ENCODE assay signal across 21 mouse cellular contexts in the genomic region with DNA sequence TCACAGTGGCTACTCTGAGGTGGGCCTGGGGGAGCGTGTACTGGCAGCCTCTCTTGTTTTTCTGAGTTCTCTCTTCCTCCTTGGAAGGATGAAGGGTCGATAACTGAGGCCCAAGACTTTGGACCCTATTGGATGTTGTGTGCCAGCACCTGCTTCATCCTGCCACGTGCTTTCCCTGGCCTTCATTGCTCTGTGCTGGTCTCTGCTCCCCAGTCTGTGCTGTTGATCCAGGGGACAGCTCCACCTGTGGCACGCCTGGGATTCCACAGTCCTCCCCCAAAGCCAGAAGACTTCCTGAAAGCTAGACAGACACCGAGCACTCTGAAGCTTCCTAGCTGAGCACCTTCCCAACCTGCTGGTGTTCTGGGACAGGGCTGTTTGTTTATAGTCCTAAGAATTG. TPM values are rescaled to one million over a fixed set of nuclear protein-coding genes. Genes with fewer than 3 reads are reported as not detected.
DNase-seq lines count a peak whose midpoint lies in the region; ATAC-seq lines count a peak whose summit lies in the region.
"Had no signal": no experiment of that assay in that cellular context is flagged by ENCODE, and none has a peak within 500 bp of the region (broad histone marks: within the 10 kb centered on the region; RNA-seq: fewer than 3 reads in every experiment).

No protein-coding gene starts in this region.

- peaks cover 46% of the 10 kb centered on the region for H3K4me1 ChIP-seq in hindbrain, embryonic 10.5 days (replicated peaks)
- no peaks in the 10 kb centered on the region; the same call in 1 of the 2 replicates for H3K4me1 ChIP-seq in hindbrain, embryonic 11.5 days (replicated peaks; ENCODE audit: control insufficient read depth, insufficient read depth, low read length)
- peaks cover 53% of the 10 kb centered on the region for H3K4me1 ChIP-seq in intestine, embryonic 16.5 days (ENCODE audit: control insufficient read depth, insufficient read depth, low read length)
- peaks cover 17% of the 10 kb centered on the region for H3K4me1 ChIP-seq in limb, embryonic 10.5 days
- H3K4me1 ChIP-seq in forebrain, embryonic 10.5 days, result peaks cover 42% of the 10 kb centered on the region

- no peak overlapping the region for H3K4me3 ChIP-seq in hindbrain, embryonic 10.5 days
- H3K4me3 ChIP-seq in hindbrain, embryonic 11.5 days (ENCODE audit: low read depth, low read length), result no peak overlapping the region
- H3K4me3 ChIP-seq in intestine, embryonic 16.5 days (ENCODE audit: low read length), result no peak overlapping the region
- H3K4me3 ChIP-seq in limb, embryonic 10.5 days, result no peak overlapping the region
- H3K4me3 ChIP-seq in forebrain, embryonic 10.5 days, result no peak overlapping the region
- H3K4me3 ChIP-seq: embryonic facial prominence, embryonic 15.5 days; erythroblast, embryonic 14.5 days; forebrain, embryonic 15.5 days; heart, adult 2 months; heart, embryonic 13.5 days had no signal

- H3K9ac ChIP-seq in hindbrain, embryonic 11.5 days (ENCODE audit: low read depth, low read length), result no peak overlapping the region
- no peak overlapping the region for H3K9ac ChIP-seq in intestine, embryonic 16.5 days (ENCODE audit: low read depth, low read length)
- H3K9ac ChIP-seq: embryonic facial prominence, embryonic 15.5 days; forebrain, embryonic 15.5 days had no signal

- intact Hi-C loops in left cerebral cortex, postnatal 14 days (cut with DNase I), result no loop called here

- no peaks in the 10 kb centered on the region for H3K27me3 ChIP-seq in hindbrain, embryonic 10.5 days (ENCODE audit: insufficient read depth, poor library complexity, severe bottlenecking)
- no peaks in the 10 kb centered on the region for H3K27me3 ChIP-seq in hindbrain, embryonic 11.5 days (ENCODE audit: control insufficient read depth, insufficient read depth, low read length)
- H3K27me3 ChIP-seq in intestine, embryonic 16.5 days (replicated peaks; ENCODE audit: control insufficient read depth, insufficient read depth, low read length), result no peaks in the 10 kb centered on the region
- H3K27me3 ChIP-seq in limb, embryonic 10.5 days (ENCODE audit: low read depth, poor library complexity, severe bottlenecking), result no peaks in the 10 kb centered on the region
- H3K27me3 ChIP-seq in forebrain, embryonic 10.5 days (ENCODE audit: poor library complexity, severe bottlenecking), result no peaks in the 10 kb centered on the region
- H3K27me3 ChIP-seq: embryonic facial prominence, embryonic 15.5 days; forebrain, embryonic 15.5 days; heart, embryonic 13.5 days had no signal

- ATAC-seq in hindbrain, embryonic 11.5 days (ENCODE audit: low FRiP score), result no peak
- peak; percentile 75 for ATAC-seq in intestine, embryonic 16.5 days
- ATAC-seq: forebrain, embryonic 15.5 days had no signal

- no peak overlapping the region for H3K4me2 ChIP-seq in hindbrain, embryonic 11.5 days (replicated peaks; ENCODE audit: low read depth, low read length)
- H3K4me2 ChIP-seq in intestine, embryonic 16.5 days (ENCODE audit: low read depth, low read length), result no peak overlapping the region
- H3K4me2 ChIP-seq: embryonic facial prominence, embryonic 15.5 days; forebrain, embryonic 15.5 days; heart, embryonic 13.5 days; hindbrain, embryonic 14.5 days had no signal

- H3K27ac ChIP-seq in hindbrain, embryonic 10.5 days, result peak overlapping the region; percentile 36
- no peak overlapping the region for H3K27ac ChIP-seq in hindbrain, embryonic 11.5 days (ENCODE audit: low read depth, low read length)
- H3K27ac ChIP-seq in intestine, embryonic 16.5 days (ENCODE audit: low read length), result peak overlapping the region; percentile 34; the same call in 1 of the 2 replicates
- 0 out of 2 replicates have a peak overlapping the region, but pooled peaks have one; percentile 5 for H3K27ac ChIP-seq in limb, embryonic 10.5 days
- no peak overlapping the region for H3K27ac ChIP-seq in forebrain, embryonic 10.5 days
- H3K27ac ChIP-seq: embryonic facial prominence, embryonic 15.5 days; forebrain, embryonic 15.5 days; heart, adult 2 months; hindbrain, embryonic 14.5 days had no signal

- 90% methylated on average over 5 of the region's 5 CpGs for WGBS in hindbrain, embryonic 10.5 days
- WGBS in hindbrain, embryonic 11.5 days, result 89% methylated on average over 5 of the region's 5 CpGs
- WGBS in intestine, embryonic 16.5 days, result 65% methylated on average over 5 of the region's 5 CpGs
- WGBS in limb, embryonic 10.5 days, result 90% methylated on average over 5 of the region's 5 CpGs
- WGBS in forebrain, embryonic 10.5 days, result 86% methylated on average over 5 of the region's 5 CpGs

- peaks cover 72% of the 10 kb centered on the region for H3K36me3 ChIP-seq in hindbrain, embryonic 10.5 days
- H3K36me3 ChIP-seq in hindbrain, embryonic 11.5 days (ENCODE audit: control insufficient read depth, insufficient read depth, low read length), result no peaks in the 10 kb centered on the region
- H3K36me3 ChIP-seq in intestine, embryonic 16.5 days (ENCODE audit: control insufficient read depth, insufficient read depth, low read length), result peaks cover 5% of the 10 kb centered on the region; the same call in 1 of the 2 replicates
- peaks cover 52% of the 10 kb centered on the region for H3K36me3 ChIP-seq in limb, embryonic 10.5 days
- H3K36me3 ChIP-seq in forebrain, embryonic 10.5 days (replicated peaks), result peaks cover 85% of the 10 kb centered on the region
- H3K36me3 ChIP-seq: forebrain, embryonic 15.5 days had no signal

- no peak for DNase-seq in hindbrain, embryonic 10.5 days (ENCODE audit: low spot score)
- DNase-seq in hindbrain, embryonic 11.5 days (ENCODE audit: low spot score), result no peak
- peak; percentile 65 for DNase-seq in kidney, adult 9 months
- no peak for DNase-seq in kidney, postnatal 10 days
- no peak for DNase-seq in limb, embryonic 10.5 days (ENCODE audit: low spot score)
- no peak for DNase-seq in forebrain, embryonic 10.5 days (ENCODE audit: extremely low spot score, low spot score)
- DNase-seq in left cerebral cortex, postnatal 14 days (ENCODE audit: low spot score in 2 of 2), result no peak
- DNase-seq: adrenal gland, adult 2 months; adrenal gland, postnatal 25 days; cerebellum, adult 18-20 months; cerebellum, postnatal 14 days; embryo, embryonic 11 days; gastrocnemius, postnatal 14 days; heart, adult 2 months; heart, postnatal 36 days had no signal

- no peaks in the 10 kb centered on the region for H3K9me3 ChIP-seq in hindbrain, embryonic 10.5 days
- H3K9me3 ChIP-seq in hindbrain, embryonic 11.5 days (ENCODE audit: control insufficient read depth, low read length), result no peaks in the 10 kb centered on the region
- no peaks in the 10 kb centered on the region for H3K9me3 ChIP-seq in intestine, embryonic 16.5 days (ENCODE audit: control insufficient read depth, low read length)
- no peaks in the 10 kb centered on the region for H3K9me3 ChIP-seq in limb, embryonic 10.5 days (replicated peaks)
- H3K9me3 ChIP-seq in forebrain, embryonic 10.5 days, result no peaks in the 10 kb centered on the region
- H3K9me3 ChIP-seq: embryonic facial prominence, embryonic 15.5 days; forebrain, embryonic 15.5 days; heart, embryonic 13.5 days had no signal

RNA-seq across cellular contexts. Expression of a gene that starts 20.6 kb away (rescaled TPM):
- polyA plus RNA-seq in hindbrain, embryonic 10.5 days (2016; fragmentation: Nextera tagmentation; extraction: Ambion mirVana), result 5.2 and 5.5 TPM in 2 replicates
- 4.0 and 4.1 TPM in 2 replicates for polyA plus RNA-seq in hindbrain, embryonic 11.5 days (2014; fragmentation: Nextera tagmentation; extraction: Ambion mirVana)
- 1.9 and 2.0 TPM in 2 replicates for polyA plus RNA-seq in intestine, embryonic 16.5 days (2015; fragmentation: Nextera tagmentation; extraction: Ambion mirVana)
- 3.5 and 4.5 TPM in 2 replicates for polyA plus RNA-seq in limb, embryonic 10.5 days (2016; fragmentation: Nextera tagmentation; extraction: Ambion mirVana)
- polyA plus RNA-seq in forebrain, embryonic 10.5 days (2016; fragmentation: Nextera tagmentation; extraction: Ambion mirVana), result 4.3 and 5.2 TPM in 2 replicates
- total RNA-seq in left cerebral cortex, postnatal 14 days (2021), result 10 to 100 TPM; 40.6 to 43.4 TPM

RNA-seq across cellular contexts. Expression of a gene that starts 41.9 kb away (rescaled TPM):
- polyA plus RNA-seq in hindbrain, embryonic 10.5 days (2016; fragmentation: Nextera tagmentation; extraction: Ambion mirVana), result 13.5 and 16.9 TPM in 2 replicates
- 9.2 and 9.6 TPM in 2 replicates for polyA plus RNA-seq in hindbrain, embryonic 11.5 days (2014; fragmentation: Nextera tagmentation; extraction: Ambion mirVana)
- polyA plus RNA-seq in intestine, embryonic 16.5 days (2015; fragmentation: Nextera tagmentation; extraction: Ambion mirVana), result 17.3 and 21.6 TPM in 2 replicates
- 11.2 and 16.2 TPM in 2 replicates for polyA plus RNA-seq in limb, embryonic 10.5 days (2016; fragmentation: Nextera tagmentation; extraction: Ambion mirVana)
- 10.6 and 12.5 TPM in 2 replicates for polyA plus RNA-seq in forebrain, embryonic 10.5 days (2016; fragmentation: Nextera tagmentation; extraction: Ambion mirVana)
- 10 to 100 TPM; 18.6 to 21.0 TPM for total RNA-seq in left cerebral cortex, postnatal 14 days (2021)

Comparison
In these comparisons a context has a peak if more than half of its experiments do, and no peak if none do; other contexts are left out.
1. H3K27ac ChIP-seq: peak in hindbrain, embryonic 10.5 days (single experiment), intestine, embryonic 16.5 days (single experiment) and limb, embryonic 10.5 days (single experiment); none in hindbrain, embryonic 11.5 days (single experiment) and forebrain, embryonic 10.5 days (single experiment).